Mouse (Mus musculus) NIH3T3 (cell line): ENCODE measurements around the gene Mbd3.
"Not testable (repeated sequence)": the region's sequence is repeated elsewhere in the genome, so short reads cannot be mapped to it uniquely, and the experiment has no call there.

ENCODE experiments used
- DNase-seq: peaks from one replicate; pipeline ENCODE4 v3.0.0-alpha.2; 2012; ENCODE audit warnings: low read depth

The Mbd3 gene

DNA sequence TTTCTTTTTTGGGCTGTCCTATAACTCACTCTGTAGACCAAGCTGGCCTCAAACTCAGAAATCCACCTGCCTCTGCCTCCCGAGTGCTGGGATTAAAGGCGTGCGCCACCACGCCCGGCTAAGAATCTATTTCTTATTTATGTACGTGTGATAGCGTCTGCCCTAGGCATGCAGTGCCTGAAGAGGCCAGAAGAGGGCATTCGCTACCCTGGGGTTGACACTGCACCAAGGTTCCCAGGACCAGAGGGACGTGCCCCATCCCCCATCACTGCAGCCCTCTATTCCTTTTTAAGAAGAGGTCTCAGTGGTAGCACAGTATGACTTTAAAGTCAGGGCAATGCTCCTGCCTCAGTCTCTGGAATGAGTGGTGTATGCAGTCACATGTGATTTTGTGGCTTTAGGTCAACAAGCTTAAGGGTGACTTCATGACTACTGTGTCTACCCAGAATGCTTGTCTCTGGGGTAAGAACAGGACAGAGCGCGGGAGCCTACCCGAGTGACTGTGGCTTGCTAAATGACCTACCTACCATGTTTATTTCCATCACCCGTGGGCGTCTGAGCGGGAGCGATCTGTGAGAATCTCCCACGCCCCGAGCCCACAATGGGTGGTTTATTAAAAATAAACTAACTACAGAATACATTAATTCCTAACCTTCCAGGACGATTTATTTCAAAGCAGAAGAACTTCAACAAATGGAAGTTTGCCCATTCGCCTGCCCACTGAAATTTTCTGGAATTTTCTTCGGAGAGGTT, 29.2 kb downstream of the Mbd3 start:
- DNase-seq: no peak

DNA sequence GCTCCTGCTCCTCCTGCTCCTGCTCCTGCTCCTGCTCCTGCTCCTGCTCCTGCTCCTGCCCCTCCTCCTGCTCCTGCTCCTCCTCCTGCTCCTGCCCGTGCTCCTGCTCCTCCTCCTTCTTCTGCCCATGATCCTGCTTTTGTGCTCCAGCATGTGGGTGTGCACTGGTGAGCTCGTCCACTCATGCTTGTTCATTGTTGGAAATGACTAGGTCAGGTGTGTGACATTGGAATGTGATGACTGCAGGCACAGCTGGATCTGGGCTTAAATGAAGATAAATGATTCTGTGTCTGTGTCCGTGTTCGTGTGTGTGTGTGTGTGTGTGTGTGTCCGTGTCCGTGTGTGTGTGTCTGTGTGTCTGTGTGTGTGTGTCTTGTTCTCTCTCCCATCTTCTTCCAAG, 31.0 kb downstream of the Mbd3 start:
- peak; percentile 36 for DNase-seq

DNA sequence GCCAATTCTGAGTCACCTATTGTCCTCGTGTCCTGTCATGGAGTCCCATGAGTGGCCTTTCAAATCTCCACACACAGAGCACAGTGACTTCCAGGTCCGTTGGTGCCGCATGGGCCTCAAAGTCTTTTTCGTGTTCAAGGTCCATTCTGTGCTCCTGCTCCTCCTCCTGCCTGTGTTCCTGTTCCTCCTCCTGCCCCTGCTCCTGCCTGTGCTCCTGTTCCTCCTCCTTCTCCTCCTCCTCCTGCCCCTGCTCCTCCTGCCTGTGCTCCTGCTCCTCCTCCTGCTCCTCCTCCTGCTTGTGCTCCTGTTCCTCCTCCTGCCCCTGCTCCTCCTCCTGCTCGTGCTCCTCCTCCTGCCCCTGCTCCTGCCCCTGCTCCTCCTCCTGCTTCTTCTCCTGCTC, 31.4 kb downstream of the Mbd3 start:
- DNase-seq: no peak

DNA sequence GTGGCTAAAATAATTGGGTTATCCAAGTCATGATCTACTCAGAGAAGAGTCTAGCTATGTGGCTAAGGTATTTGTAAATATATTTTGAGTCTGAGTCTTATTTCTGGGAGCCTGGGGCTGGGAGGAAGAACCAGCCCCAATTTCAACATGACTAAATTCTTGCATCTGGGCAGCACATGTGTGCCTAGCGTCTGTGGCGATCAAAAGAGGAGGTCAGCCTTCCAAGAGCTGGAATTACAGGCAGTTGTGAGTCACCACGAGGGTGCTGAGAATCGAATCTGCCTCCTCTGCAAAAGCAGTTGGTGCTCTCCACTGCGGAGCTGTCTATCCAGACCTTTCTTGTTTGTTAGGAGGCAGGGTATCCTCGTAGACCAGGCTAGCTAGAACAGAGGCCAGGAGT, 33.6 kb downstream of the Mbd3 start:
- peak; percentile 75 for DNase-seq

DNA sequence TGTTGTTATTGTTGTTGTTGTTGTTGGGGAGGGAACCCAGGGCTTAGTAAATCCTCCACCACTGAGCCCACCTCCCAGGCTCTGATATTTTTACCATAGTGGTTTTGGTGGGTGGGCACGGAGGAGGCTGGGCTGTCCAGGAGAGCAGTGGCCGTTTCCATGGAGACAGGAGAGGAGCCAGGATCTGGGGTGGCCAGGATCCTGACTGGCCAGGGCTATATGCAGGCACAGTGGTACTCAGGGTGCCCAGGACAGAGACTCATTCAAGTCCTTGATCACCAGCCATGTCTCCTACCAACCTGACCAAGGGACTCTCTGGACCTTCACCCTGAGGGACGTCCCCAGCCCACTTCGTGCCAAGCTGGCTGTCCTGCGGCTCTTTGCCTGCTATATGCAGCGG, 35.6 kb downstream of the Mbd3 start:
- DNase-seq: no peak

DNA sequence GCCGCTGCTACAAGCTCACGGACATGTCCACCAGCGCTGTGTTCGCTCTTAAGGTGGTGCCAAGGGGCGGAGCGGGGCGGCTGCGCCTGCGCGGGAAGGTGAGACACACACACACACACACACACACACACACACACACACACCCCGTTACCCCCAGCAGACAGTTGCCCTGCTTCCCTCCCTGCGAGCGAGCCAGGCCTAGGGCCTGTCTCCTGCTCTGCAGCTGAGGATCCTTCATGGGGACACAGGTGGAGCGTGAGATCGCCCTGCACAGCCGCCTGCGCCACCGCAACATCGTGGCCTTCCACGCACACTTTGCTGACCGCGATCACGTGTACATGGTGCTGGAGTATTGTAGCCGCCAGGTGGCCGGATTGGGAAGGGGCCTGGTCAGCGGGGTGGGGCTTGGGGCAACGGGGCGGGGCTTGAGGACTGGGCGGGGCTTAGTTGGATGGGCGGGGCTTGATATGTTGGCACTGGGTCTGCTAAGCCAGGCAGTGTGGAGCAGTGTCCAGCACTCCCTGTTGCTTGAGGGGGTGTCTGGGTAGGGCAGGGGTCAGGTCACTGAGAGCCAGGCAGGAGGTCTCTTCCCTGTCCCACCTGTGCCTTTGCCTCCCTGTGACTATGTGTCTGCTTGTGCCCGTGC, 41.2 kb downstream of the Mbd3 start:
- no peak for DNase-seq

DNA sequence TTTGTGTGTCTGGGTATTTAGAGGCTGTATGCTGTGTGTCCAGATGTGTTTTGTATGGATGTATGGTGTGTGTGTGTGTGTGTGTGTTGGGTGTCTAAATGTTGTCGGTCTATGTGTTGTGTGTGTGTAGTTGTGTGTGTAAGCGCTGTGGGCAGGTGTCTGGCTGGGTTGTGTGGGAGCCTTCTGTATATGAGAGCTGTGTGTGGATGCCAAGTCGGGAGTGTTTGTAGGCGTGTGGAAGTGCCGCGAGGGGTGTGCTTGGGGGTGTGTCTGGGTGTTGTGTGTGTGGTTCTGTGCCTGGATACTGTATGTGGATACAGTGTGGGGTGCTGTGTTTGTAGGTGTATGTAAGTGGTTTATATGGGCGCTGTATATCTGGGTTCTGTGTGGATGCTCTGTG, 42.0 kb downstream of the Mbd3 start:
- no peak for DNase-seq

DNA sequence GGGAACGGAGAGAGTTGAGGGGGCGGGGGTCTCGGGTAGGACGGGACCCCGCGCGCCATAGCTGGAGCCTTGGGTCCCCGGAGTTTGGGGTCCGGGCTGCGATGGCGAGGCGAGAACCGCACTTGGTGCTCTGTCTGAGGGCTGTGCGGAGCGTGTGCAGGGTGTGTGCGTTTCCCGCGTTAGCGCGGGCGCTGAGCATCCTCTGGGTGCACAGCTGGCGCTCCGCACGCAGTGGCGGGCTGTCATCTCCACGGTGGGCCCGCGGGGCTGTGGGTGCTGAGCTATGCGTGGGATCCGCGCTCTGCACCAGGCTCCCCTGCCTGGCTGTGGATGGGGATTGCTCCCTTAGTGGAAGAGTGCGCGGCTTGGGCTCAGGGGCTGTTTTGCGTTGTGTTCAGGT, 42.6 kb downstream of the Mbd3 start:
- DNase-seq: no peak

DNA sequence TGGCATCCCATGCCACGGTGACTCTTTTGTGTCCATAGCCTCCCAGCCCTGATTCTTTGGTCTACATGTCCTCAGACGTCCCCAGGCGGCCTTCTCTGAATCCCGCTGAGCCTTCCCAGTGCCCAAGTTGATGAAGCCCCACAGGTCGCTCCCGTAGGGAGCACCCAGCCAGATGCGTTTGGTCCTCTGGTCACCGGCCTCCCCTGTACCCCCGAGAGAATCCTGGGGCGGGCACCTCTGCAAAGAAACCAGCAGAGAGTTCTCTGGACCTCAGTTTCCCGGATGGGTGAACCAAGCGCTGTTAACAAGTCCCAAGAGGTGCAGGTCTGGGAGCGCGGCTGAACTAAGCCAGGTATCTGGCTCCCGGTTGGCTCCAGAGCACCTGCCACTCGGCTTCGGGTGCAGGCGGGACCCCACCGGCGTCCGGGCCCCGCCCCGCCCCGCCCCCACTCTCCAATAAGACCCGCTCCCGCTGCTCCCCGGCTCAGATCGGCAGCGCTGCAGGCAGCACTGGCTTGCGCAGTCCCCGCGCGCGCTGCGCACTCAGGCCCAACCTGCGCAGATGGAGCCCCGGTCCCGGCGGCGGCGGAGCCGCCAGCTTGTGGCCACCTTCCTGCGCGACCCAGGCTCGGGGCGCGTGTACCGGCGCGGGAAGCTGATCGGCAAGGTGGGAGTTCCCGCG, 43.2 kb downstream of the Mbd3 start, which contains the start of gene Plk5:
TSS of gene Plk5 (plus strand) at position 459 of the 682 bp plus-strand sequence.
- DNase-seq: no peak

DNA sequence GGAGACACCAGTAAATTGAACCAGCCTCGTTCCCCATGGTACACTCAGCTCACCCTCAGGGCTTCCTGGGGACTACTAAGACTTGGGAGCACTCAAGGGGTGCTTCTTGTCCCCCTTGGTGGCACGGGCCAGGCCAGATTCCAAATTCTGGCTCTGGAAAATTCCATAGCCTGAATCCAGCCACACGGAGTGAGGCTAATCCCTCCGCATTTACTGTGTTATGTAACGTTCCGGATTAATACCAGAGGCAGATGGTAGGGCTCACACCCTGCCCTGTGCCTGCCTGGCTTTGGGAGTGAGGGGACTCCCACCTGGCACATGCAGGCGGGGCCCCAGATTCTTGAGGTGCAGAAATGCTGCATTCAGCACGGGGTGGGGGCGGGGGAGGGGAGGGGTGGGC, 43.9 kb downstream of the Mbd3 start:
- no peak for DNase-seq

DNA sequence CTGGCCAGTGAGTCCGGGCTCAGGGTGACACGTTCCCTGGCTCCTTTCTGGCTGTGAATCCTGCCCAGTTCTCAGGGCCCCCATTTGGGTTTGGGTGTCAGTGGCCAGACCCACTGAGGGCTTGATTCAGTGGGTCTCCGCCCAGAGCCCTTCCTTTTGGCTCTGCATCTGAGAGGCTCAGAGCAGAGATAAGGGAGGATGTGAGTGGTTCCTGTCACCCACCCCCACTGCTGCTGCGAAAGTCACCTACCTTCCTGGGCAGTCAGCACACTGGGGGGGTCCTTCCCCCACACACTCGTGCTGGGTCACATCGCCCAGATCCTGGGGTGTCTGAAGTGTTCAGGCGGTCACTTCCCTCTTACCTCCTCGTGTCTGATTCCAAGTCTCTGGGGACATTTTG, 46.6 kb downstream of the Mbd3 start:
- DNase-seq: no peak

DNA sequence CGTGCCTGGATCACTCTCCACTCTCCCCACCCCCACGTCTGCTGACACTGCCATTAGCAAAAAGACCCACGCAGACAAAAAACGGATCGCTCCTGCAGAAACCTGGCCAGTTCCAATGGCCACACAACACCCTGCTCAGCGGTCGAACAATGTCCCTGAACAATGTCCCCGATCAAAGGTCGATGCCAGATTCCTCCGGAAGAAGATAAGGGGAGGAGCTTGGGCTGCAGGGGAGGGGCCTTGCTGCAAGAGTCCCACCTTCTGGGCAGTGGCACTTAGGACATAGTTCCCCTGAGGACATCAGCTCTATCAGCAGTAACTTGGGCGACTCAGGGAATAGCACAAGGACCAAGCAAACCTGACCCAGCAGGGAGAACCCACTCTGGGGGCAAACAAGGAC, 47.5 kb downstream of the Mbd3 start:
- no peak for DNase-seq

DNA sequence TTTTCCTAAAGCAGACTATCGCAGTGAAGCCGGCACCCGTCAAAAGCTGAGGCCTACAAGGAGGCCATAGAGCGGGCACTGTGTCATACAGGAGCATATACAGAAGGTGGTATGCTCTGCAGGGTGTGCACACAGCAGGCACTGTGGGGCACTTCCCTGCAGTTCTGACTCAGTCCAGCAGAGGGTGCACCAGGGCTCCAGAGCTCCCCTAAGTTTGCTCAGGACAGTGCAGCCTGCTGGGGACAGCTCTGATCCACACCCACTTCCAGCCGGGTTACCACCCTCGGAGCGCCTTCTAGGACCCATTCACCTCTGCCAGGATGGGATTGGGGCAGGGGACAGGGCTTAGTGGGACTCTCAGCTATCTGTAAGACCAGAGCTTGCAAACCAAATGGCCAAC, 49.1 kb downstream of the Mbd3 start:
- peak; percentile 93 for DNase-seq

DNA sequence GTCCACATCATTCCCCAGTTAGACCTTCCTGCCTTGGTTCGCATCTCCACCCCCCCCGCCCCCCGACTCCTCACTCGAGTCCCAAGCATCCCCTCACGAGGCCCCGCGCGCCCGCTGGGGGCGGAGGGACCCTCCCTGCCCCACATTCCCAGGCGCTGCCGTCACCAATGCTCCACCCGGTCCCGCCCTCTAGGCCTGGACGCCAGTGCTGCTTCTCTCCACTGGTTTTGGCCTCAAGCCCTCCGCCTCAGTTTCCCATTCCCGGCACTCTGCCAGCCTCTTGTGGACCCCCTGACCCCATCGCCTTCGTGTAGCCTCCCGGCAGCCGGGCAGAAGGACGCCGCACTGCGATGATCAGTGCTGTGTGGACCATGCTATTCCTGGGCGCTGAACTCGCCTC, 50.4 kb downstream of the Mbd3 start:
- DNase-seq: peak; percentile 52

DNA sequence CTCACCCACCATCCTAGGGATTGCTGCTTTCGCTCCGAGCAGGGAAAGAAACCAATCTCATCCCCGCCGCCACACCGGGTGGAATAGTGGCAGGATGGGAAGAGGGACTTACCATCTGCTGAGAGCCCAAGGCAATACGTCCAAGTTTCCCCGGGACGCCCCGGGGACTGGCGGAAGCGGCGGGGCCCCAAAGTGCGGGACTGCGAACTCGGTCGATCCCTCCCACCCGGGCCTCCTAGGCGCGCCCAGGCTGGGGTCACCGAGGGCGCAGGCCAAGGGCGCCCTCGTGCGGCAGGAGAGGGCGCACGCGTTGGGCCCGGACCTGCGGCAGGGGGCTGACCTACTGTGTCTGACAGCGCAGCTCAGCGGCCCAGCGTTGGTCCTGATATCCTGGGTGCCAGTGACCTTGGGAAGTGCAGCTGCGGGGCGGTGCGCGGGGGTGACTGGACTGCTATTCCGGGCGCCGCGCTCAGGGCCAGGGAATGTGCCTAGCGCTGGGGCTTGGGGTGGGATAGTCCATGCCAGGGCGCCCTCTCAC, 51.0 kb downstream of the Mbd3 start, which contains the start of gene Adamtsl5:
TSS of gene Adamtsl5 (minus strand) at position 169 of the 538 bp plus-strand sequence.
- DNase-seq: peak; percentile 94

DNA sequence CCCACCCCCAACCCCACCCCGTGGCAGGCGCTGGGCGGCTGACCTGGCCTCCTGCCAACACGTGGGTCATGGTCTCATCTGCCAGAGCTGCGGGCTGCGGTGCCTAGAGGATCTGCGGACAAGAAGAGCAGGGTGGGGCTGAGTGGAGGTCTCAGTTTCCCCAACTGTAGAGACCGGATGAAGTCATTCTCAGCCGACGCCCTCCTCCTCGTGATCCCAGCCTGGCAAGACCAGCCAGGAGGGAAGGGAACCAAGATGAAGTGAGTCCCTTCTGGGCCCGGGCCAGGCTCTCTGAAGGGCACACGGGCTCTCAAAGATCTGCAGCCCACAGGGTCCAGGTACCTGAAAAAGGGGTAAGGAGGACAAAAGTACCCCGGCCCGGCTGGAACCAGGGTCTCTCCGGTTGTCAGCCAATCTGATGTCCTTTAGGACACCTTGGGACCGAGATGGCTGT, 51.8 kb downstream of the Mbd3 start:
- peak; percentile 74 for DNase-seq

DNA sequence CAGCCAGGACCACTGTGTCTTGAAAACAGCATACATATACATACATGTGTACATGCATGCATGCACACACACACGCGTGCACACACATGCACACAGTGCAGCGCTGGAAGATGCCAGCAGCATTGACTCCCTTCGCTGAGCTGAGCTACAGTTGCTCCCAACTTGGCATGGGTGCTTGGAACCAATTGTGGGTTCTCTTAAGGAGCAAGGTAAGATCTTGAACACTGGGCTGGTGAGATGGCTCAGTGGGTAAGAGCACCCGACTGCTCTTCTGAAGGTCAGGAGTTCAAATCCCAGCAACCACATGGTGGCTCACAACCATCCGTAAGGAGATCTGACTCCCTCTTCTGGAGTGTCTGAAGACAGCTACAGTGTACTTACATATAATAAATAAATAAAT, 53.4 kb downstream of the Mbd3 start:
- not testable (repeated sequence) for DNase-seq

DNA sequence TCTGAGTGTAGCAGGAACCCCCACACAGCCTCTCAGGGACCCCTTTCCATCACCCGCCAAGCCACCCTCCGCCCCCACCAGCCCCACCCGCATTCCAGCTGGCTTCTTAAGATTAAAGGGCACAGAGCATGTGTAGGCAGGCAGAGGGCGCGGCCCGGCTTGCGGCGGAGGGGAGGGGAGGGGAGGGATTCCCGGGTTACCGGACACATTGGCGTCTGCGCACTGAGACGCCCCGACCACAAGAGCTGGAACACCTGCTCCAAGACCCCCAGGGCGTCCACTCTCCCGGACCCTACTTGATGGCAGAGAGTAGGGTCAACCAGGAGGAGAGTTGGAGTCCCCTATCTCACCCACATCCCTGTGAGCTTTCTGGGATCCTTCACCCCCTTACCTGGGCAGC, 54.2 kb downstream of the Mbd3 start:
- DNase-seq: no peak

DNA sequence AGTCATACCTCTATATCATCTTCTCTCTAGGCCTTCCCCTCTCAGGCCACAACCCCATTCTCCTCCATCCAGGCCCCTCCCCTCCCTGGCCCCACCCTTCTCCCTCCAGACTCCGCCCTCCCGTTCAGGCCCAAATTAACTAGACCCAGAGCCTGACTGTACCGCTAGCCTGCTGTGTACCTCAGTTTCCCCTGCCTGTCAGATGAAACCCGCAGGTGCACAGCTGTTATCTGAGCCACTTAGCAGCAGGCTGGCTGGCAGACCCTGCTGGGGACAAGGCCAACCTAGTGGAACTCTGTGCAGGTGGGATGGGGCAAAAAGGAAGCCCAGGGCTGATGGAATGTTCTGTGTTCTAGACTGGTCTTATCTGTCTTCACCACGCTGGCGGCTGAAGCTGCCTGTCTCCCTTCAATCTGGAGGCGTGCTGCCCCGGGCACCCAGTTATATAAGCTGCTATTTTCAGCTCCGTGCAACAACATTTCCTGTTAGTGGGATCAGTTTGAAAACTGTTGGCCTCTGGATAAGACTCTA, 55.2 kb downstream of the Mbd3 start:
- no peak for DNase-seq

DNA sequence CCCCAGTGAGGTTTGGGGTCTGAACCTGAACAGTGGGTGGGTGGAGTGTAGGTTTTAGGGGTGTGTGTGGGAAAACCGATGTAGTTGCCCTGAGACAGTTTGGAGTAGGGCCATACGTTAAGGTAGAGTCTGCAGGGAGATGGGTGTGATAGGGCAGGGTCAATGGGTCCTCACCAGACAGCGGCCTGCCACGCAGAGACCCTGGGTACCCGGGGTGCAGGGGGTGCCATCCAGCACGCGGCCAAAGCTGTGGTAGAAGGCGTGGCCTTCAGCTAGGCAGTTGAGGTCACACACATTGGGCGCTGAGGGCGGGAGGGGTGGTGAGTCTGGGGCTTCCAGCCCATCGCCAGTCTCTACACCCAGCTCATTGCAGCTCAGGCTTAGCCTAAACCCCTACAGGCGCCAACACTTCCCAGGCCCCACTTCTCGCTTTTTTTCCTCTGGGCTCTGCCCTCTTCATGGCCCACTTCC, 55.9 kb downstream of the Mbd3 start:
- no peak for DNase-seq

DNA sequence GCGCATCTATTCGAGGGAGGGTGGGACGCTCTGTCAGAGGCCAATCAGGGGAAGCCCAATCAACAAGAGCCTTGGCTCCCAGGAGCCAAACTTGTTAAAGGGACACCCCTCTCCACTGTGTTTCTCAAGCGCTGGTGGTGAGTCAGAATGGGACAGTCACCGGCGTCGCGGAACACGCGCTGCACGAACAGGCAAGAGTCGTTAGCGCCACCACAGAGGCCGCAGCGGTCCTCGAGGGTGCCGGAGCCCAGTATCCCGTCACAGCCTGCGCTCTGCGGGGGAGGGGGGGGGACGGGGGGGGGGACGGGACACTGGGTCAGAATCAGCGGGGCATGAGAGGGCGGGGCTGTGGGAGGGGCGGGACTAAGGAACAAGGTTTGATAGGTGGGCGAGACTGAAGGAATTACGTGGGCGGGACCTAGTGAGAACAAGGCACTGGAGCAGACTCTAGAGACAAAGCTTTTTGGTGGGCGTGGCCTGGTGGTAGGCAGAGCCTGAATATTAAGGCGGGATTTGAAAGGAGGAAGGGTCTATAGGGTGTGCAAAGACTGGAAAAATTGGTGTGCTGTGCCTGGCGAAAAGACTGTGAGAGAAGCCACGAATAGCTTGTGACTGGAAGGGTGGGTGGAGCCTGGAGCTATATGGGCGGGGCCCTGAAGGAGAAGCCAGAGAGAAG, 56.5 kb downstream of the Mbd3 start:
- DNase-seq: no peak
